Mouse (Mus musculus): ENCODE data around the gene Zfp385a.

GRCm38 (mm10) chr15:103300067-103300471 is 39.8 kb downstream of the Zfp385a start:
- TF ChIP-seq CTCF (conservative IDR thresholded peaks at IDR 0.05; ENCODE audit: low read length) (no peak), NANOG (IDR thresholded peaks at IDR 0.05; ENCODE audit: borderline replicate concordance, low read length) (no peak)

All from E14TG2a.4 (cell line).